Mouse (Mus musculus): ENCODE measurements at regions not wholly inside any gene's neighbourhood (a gene's known extent, or its start where the extent isn't known, plus 50 kb on each side); places are given as distances from the start of the nearest gene placed in this dataset.

GRCm38 (mm10) chr2:161332653-161333052 is 223.8 kb upstream of the Chd6 start:
- no peaks in the 10 kb centered on the region for H3K4me1 ChIP-seq (ENCODE audit: control insufficient read depth, insufficient read depth, low read length)
- no peak for TF ChIP-seq CTCF (IDR thresholded peaks at IDR 0.05; ENCODE audit: control insufficient read depth, insufficient read depth, low read length)
- TF ChIP-seq POLR2A (IDR thresholded peaks at IDR 0.05; ENCODE audit: borderline replicate concordance, control insufficient read depth, low read depth, low read length) = no peak
- no peak overlapping the region for H3K27ac ChIP-seq (ENCODE audit: control insufficient read depth, insufficient read depth, low read depth, low read length, poor library complexity)
- 54% methylated on average over 2 of the region's 2 CpGs for WGBS
- no peak overlapping the region for H3K4me3 ChIP-seq (replicated peaks; ENCODE audit: control insufficient read depth, low read depth, low read length)

- TF ChIP-seq CTCF (IDR thresholded peaks at IDR 0.05; ENCODE audit: control insufficient read depth, insufficient read depth, low read length) (no peak), POLR2A (IDR thresholded peaks at IDR 0.05; ENCODE audit: borderline replicate concordance, control insufficient read depth, low read depth, low read length) (no peak)
- WGBS = 78% methylated on average over 10 of the region's 10 CpGs
These were observed 223.0 kb upstream of the Chd6 start for GRCm38 (mm10) chr2:161331850-161332365.

DNA sequence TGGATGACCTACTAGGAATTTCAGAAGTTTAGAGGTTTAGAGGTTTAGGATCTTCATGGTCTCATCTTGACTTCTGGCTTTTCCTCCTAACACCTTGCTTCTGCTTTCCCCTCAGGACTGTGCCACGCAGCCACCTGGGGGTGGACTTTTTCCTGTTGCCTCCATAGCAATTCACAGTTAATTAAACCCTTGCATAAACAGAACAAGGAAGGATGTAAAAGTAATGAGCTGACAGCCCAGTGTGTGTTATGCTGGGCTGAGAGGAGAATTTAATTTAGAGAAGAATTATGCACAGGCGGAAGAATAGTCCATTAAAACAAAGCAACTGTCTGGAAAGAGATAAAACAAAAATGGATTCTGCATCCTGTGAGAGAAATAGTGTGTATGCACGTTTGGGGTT is 193.9 kb upstream of the Chd6 start:
- no peak overlapping the region for H3K27ac ChIP-seq (ENCODE audit: control insufficient read depth, insufficient read depth, low read depth, low read length, poor library complexity)
- TF ChIP-seq CTCF (IDR thresholded peaks at IDR 0.05; ENCODE audit: control insufficient read depth, insufficient read depth, low read length) = no peak
- TF ChIP-seq POLR2A (IDR thresholded peaks at IDR 0.05; ENCODE audit: borderline replicate concordance, control insufficient read depth, low read depth, low read length) = no peak
- 63% methylated on average over 3 of the region's 3 CpGs for WGBS
- H3K4me1 ChIP-seq (ENCODE audit: control insufficient read depth, insufficient read depth, low read length) = no peaks in the 10 kb centered on the region
- H3K4me3 ChIP-seq (replicated peaks; ENCODE audit: control insufficient read depth, low read depth, low read length) = no peak overlapping the region

More at GRCm38 (mm10) chr2:161331850-161332365, 223.0 kb upstream of the Chd6 start:
- no peak overlapping the region for H3K4me3 ChIP-seq (replicated peaks; ENCODE audit: control insufficient read depth, low read depth, low read length)
- H3K4me1 ChIP-seq (ENCODE audit: control insufficient read depth, insufficient read depth, low read length) = no peaks in the 10 kb centered on the region
- H3K27ac ChIP-seq (ENCODE audit: control insufficient read depth, insufficient read depth, low read depth, low read length, poor library complexity) = no peak overlapping the region

DNA sequence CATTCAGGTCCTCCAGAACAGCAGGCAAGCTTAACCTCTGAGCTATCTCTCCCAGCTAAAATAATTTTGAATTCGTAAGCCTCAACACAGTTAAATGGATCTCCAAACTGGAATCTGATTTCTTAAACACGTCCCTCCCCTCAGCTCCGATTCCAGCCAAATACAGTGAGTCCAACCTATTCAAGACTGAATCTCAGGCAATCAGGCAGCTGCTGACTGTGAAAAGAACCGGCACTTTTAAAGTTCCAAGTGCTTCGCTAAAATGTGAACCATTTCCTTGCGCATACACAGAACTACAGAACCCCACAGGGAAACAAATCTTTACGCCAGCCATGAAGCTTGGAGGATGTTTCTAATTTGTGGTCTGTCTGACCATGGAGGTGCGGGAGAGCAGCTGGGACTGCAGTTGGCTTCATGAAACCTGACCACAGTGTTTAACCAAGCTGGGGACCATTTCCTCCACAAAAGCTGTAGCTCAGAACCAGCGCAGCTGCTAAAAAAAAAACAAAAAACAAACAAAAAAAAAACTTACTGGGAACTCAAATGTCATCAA is 160.1 kb upstream of the Chd6 start:
- Histone ChIP-seq H3K4me3 (replicated peaks; ENCODE audit: control insufficient read depth, low read depth, low read length) (no peak overlapping the region), H3K27ac (ENCODE audit: control insufficient read depth, insufficient read depth, low read depth, low read length, poor library complexity) (no peak overlapping the region), H3K4me1 (ENCODE audit: control insufficient read depth, insufficient read depth, low read length) (no peaks in the 10 kb centered on the region)
- WGBS = 55% methylated on average over 9 of the region's 9 CpGs
- TF ChIP-seq POLR2A (IDR thresholded peaks at IDR 0.05; ENCODE audit: borderline replicate concordance, control insufficient read depth, low read depth, low read length) (no peak), CTCF (IDR thresholded peaks at IDR 0.05; ENCODE audit: control insufficient read depth, insufficient read depth, low read length) (no peak)

- WGBS = 50% methylated on average over 5 of the region's 5 CpGs
- Histone ChIP-seq H3K27ac (ENCODE audit: control insufficient read depth, insufficient read depth, low read depth, low read length, poor library complexity) (no peak overlapping the region), H3K4me3 (replicated peaks; ENCODE audit: control insufficient read depth, low read depth, low read length) (no peak overlapping the region), H3K4me1 (ENCODE audit: control insufficient read depth, insufficient read depth, low read length) (no peaks in the 10 kb centered on the region)
- no peak for TF ChIP-seq CTCF (IDR thresholded peaks at IDR 0.05; ENCODE audit: control insufficient read depth, insufficient read depth, low read length)
- TF ChIP-seq POLR2A (IDR thresholded peaks at IDR 0.05; ENCODE audit: borderline replicate concordance, control insufficient read depth, low read depth, low read length) = no peak
These were observed 157.6 kb upstream of the Chd6 start for GRCm38 (mm10) chr2:161266476-161266875.

DNA sequence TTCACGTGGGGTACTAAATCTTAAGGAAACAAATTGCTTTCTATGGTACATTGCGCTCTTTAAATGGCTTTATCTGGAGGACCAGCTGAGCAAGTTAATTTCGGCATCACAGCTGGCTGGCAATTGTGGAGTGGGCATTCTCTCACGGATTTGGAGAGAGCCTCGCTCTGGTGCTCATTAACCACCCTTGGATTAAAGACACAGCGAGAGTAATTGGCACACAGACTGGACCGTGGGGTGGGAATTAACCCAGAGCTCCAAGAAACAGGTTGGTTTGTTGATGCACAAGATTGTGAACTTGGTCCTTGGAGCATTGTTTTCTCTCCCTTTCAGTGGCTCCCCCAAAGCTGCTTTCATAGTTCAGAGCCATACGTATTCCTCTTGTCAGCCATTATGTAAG is 156.3 kb upstream of the Chd6 start:
- Histone ChIP-seq H3K4me1 (ENCODE audit: control insufficient read depth, insufficient read depth, low read length) (no peaks in the 10 kb centered on the region), H3K4me3 (replicated peaks; ENCODE audit: control insufficient read depth, low read depth, low read length) (no peak overlapping the region), H3K27ac (ENCODE audit: control insufficient read depth, insufficient read depth, low read depth, low read length, poor library complexity) (no peak overlapping the region)
- WGBS = 72% methylated on average over 8 of the region's 8 CpGs
- TF ChIP-seq POLR2A (IDR thresholded peaks at IDR 0.05; ENCODE audit: borderline replicate concordance, control insufficient read depth, low read depth, low read length) = no peak
- no peak for TF ChIP-seq CTCF (IDR thresholded peaks at IDR 0.05; ENCODE audit: control insufficient read depth, insufficient read depth, low read length)

DNA sequence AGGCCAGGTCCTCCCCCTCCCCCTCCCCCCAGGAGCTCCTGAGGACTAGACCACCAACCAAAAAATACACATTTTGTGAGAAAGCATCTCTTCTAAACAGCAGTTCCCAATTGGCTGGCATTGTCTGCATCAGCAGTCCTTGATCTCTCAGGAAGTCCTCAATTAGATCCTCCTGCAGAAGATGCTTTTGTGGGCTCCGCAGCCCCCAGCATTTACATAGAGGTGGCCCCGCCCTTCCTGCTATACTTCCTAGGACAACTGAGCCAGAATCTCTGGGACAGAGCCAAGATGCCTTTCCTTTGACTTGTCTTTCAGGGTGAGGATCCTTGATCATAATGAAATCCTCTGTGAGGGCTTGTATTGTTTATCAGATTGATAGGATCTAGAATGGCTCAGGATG is 143.9 kb upstream of the Chd6 start:
- 75% methylated on average over 2 of the region's 2 CpGs for WGBS
- TF ChIP-seq CTCF (IDR thresholded peaks at IDR 0.05; ENCODE audit: control insufficient read depth, insufficient read depth, low read length) (no peak), POLR2A (IDR thresholded peaks at IDR 0.05; ENCODE audit: borderline replicate concordance, control insufficient read depth, low read depth, low read length) (no peak)
- H3K4me1 ChIP-seq (ENCODE audit: control insufficient read depth, insufficient read depth, low read length) = no peaks in the 10 kb centered on the region
- no peak overlapping the region for H3K27ac ChIP-seq (ENCODE audit: control insufficient read depth, insufficient read depth, low read depth, low read length, poor library complexity)
- no peak overlapping the region for H3K4me3 ChIP-seq (replicated peaks; ENCODE audit: control insufficient read depth, low read depth, low read length)

GRCm38 (mm10) chr2:161241665-161242064 is 132.8 kb upstream of the Chd6 start:
- 65% methylated on average over 6 of the region's 6 CpGs for WGBS
- TF ChIP-seq POLR2A (IDR thresholded peaks at IDR 0.05; ENCODE audit: borderline replicate concordance, control insufficient read depth, low read depth, low read length) (no peak), CTCF (IDR thresholded peaks at IDR 0.05; ENCODE audit: control insufficient read depth, insufficient read depth, low read length) (no peak)
- Histone ChIP-seq H3K4me1 (ENCODE audit: control insufficient read depth, insufficient read depth, low read length) (no peaks in the 10 kb centered on the region), H3K27ac (ENCODE audit: control insufficient read depth, insufficient read depth, low read depth, low read length, poor library complexity) (no peak overlapping the region), H3K4me3 (replicated peaks; ENCODE audit: control insufficient read depth, low read depth, low read length) (no peak overlapping the region)
